Mouse (Mus musculus) kidney, adult 11 months (tissue): ENCODE measurements around the gene Pmm2.
A peak's percentile ranks its signal among the peaks of the same experiment; 100 is the strongest.

Experiments
- DNase-seq: peaks from one replicate; pipeline ENCODE4 v3.0.0; 2022

Gene Pmm2

DNA sequence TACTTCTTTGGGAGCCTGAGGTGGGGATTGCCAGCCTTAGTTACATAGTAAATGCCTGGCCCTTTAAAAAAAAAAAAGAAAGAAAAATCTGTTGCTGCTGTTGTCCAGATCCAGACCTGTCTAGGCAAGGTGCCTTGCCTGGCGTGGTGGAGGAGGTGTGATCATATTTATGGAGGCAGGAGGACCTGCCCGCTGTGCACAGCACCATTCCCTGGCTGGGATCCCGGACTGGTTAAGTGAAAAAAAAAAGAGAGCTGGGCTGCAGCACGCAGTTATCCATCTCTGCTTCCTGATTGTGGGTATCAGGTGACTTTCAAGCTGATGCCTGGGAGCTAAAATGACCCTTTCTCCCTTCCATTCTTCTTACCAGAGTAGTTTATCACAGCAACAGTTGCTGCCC lies 47.6 kb downstream of the Pmm2 start:
- no peak for DNase-seq

DNA sequence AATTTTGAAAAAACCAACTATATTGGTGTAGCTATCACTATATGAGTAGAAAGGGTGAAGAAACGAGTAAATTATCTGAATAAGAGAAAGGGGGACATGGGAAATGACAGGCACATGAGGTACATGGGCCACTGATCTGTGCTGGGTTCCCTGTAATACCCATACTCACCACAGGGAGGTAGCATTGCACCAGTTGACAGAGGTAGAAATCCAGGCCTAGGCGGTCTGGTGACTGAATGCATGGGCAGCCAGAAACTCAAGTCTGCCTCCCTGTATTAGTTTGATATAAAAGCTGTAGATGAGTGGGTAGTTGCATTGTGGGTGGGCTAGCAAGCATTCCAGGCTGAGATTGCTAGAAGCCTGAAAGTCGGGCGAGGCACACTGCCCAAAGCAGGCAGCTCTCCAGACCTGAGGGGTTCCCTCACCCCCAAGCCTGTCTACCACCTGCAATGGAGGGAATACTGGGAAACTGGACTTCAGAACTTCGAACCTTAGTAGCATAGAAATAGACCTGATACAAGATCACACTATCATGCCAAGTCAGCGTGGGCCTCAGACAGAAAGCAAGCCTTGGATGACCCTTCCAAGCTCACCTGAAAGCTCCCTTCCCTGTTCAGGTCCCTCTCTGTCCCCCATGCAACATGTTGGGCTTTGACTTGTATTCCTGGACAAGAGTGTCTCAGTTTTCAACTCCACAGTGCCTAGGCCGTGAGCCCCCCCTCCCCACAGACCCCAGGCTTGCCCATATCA lies 48.8 kb downstream of the Pmm2 start:
- DNase-seq: peak; percentile 57

DNA sequence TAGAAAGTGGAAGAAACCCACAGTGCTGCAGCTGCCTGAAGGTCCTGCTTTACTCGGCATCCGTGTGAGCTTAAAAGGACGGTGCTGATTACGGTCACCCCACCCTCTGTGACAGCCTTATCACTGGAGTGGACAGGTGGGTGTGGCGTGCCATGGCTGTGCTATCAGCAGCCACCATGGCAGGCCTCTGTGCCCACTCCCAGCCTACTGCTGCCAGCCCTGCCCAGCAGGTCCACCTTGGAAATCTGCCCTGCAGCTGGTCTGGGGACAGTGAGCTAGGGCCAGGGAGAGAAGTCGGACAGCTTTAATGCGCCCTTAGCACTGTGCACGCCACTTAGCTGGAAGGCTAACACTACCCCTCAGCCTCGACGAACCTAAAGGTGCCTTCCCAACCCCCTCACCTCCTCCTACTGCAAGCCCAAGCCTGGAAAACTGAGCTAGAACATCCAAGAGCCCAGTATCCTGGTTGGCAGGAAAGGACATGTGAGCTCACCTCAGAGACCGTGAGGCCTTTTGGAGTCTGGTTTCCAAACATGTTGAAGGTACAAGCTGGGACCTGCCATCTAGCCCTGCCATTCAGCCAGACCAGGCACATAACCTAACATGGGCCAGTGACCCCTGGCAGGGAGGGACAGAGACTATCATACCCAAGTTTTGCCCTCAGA lies 49.5 kb downstream of the Pmm2 start:
- DNase-seq: no peak

DNA sequence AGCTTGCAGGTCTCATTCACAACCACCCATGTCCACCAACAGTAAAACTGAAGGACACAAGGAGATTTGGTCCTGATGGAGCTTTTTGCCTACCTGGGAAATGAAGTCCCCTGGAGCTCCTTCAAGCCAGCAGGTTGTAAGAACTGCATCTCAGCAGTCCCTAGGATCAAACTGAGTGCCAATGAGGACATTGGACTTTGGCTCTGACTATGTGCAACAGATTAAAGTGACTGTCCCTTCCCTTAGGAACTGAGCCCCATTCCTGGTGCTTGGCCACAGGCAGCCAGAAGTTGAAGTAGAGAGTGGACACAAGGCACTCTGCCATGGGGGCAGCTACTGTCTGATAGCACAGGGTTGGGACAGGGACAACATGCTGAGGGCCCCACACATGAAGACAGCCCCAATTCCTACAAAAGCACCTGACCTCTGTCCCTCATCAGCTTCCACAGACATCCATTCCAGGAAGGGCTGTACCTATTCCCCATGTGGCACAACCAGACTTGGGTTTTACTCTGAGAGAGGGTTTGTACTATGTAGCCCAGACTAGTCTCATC lies 50.2 kb downstream of the Pmm2 start:
- no peak for DNase-seq

DNA sequence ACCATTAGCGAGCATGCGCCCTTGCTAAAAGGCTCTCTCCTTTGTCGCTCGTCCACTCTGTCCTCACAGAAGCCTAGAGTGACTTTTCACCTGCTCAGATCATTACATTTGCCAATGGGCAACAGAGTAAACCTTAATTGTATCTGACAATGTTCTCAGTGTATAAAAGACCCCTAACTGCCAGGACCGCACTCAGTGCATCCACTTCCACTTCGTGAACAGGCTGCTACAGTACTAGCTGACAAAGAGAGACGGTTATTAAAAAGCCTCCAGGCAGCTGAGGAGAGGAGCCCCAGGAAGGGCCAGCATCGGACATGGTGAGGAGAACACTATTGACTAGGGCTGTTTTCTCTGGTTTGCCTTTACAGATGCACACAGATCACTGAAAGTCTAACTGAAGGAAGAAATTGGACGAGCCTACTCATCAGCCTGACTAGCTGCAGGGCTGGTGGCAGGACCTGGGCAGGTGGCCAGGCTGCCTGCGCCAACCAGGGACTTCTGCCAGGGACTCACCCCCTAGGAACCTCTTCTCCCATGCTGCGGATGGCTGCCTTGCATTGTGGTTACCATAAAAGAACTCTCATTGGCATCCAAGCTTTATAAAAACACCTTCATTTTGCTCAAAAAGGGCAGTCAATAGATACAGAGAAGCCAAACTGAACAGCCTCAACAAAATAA lies 52.6 kb downstream of the Pmm2 start:
- peak; percentile 62 for DNase-seq

DNA sequence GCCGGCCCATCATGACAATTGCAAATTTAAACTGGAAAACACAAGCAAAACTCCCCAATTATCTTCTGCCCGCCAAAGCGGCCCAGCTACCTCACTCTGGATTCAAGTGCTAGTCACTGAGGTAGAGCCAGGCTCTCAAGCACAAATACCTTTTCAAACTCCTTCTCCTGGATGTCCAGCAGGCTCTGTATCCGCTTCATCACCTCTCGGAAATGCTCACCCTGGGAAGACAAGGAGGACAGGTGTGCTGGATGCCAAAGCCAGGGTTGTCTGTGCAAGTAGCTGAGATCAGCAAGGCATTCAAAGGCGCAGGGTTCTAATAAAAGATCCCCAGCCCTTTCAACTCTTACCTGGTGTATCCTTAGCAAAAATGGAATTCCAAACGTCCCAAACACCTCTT lies 53.7 kb downstream of the Pmm2 start:
- no peak for DNase-seq

DNA sequence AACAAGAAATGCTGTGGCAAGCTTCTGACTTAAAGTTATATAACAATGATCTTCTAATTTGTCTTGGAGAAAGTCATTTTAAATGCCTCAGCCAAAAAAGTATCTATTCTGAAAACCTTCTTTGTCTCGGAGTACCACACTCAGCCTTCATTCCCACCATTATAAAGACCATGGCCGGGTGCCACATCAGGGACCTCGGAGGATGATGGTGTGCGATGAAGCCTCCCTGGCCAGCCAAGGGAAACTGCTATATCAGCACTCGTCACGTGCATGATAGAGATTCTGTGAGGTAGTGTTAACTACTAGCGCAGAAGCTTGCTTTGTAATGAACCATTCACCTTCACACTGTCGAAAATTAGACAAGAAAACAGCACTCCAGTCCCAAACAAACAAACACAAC lies 62.1 kb downstream of the Pmm2 start:
- DNase-seq: no peak

DNA sequence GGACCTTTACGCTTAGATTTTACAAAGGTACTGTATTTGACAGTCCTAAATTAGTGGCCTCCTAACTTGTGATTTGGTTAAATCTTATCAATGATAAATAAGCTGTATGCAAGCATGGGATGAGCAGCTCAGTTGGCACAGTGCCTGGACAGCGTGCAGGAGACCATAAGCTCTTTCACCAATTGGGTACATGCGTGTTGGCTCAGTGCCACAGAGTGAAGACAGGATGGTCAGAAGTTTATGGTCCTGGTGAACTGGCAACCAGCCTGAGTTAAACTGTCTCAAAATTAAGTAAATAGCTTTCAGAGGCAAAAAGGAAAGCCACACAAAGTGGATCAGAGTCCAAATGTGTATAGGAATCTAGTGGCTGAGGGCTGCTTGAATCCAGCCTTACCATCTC lies 63.1 kb downstream of the Pmm2 start:
- DNase-seq: peak; percentile 74

DNA sequence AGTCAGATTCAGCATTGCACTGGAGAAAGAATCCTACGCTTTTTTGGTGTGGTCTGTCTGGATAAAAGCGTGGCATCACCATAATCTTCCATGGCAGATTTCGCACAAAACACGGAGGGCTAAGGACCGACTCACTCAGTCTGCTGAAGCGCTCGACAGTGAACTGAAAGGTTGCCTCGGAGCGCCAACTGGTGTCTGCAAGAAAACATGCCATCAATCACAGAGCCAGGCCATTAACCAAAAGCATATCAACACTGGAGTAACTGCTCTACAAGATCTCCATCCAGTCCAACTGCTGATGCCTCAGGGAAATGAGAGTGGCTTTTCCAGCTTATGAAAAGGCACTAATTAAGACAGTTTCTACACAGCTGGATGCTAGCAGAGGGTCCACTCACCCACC lies 74.5 kb downstream of the Pmm2 start:
- DNase-seq: no peak
